Comparison of ENCODE assay signal across 8 mouse cellular contexts in the genomic region with DNA sequence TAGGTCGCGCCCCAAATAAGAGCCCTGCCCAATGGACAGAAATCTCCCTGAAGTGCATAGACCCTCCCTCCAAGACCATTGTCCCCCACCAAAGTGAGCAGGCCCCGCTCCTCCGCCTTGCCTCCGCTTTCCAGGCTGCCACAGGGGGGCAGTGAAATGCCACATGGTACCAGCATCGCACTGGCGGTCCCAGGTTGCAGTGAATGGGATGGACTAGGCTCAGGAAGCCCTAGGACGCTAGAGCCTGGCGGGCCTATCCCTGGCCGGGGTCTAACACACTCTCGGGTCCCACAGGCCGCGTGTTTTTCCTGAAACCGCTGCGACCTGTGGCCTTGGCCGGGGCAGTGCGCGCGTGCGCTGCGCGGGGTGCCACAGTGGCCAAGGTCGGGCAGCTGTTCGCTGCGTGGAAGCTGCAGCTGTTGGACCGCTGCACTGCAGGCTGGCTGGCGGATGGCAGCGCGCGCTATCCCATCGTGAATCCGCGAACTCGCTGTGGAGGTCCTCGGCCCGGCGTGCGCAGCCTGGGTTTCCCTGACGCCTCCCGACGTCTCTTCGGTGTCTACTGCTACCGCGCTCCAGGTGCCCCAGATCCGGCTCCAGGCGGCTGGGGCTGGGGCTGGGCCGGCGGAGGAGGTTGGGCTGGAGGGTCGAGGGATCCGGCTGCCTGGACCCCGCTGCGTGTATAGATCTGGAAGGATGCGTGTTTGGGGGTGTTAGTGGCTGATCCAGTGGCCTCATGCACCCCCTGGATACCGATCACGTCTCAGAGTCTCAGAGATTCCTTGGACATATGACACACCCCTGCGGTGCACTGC. TPM values are rescaled to one million over a fixed set of nuclear protein-coding genes. Genes with fewer than 3 reads are reported as not detected.
DNase-seq lines count a peak whose midpoint lies in the region; ATAC-seq and TF ChIP-seq lines count a peak whose summit lies in the region.

No protein-coding gene starts in this region.

- no peak overlapping the region for H3K27ac ChIP-seq in heart, embryonic 12.5 days (ENCODE audit: poor library complexity, severe bottlenecking)
- no peak overlapping the region for H3K27ac ChIP-seq in liver, embryonic 14.5 days
- no peak overlapping the region for H3K27ac ChIP-seq in neural tube, embryonic 13.5 days (replicated peaks)

- peaks cover 93% of the 10 kb centered on the region for H3K27me3 ChIP-seq in megakaryocyte, embryonic 14.5 days (replicated peaks)
- H3K27me3 ChIP-seq in heart, embryonic 12.5 days (replicated peaks), result peaks cover 91% of the 10 kb centered on the region
- H3K27me3 ChIP-seq in liver, embryonic 14.5 days (ENCODE audit: control insufficient read depth, insufficient read depth, low read length), result peaks cover 82% of the 10 kb centered on the region
- peaks cover 79% of the 10 kb centered on the region for H3K27me3 ChIP-seq in neural tube, embryonic 13.5 days

- ATAC-seq in megakaryocyte, adult 5-6 weeks (ENCODE audit: poor library complexity, severe bottlenecking), result no peak
- no peak for ATAC-seq in heart, embryonic 12.5 days (ENCODE audit: insufficient number of reproducible peaks, low FRiP score)
- ATAC-seq in liver, embryonic 14.5 days (ENCODE audit: insufficient read depth), result no peak
- peak; percentile 72 for ATAC-seq in neural tube, embryonic 13.5 days (ENCODE audit: low read depth)

- H3K36me3 ChIP-seq in megakaryocyte, embryonic 14.5 days (replicated peaks; ENCODE audit: low read length), result no peaks in the 10 kb centered on the region
- no peaks in the 10 kb centered on the region for H3K36me3 ChIP-seq in heart, embryonic 12.5 days
- H3K36me3 ChIP-seq in liver, embryonic 14.5 days (replicated peaks; ENCODE audit: control insufficient read depth, insufficient read depth, low read depth), result no peaks in the 10 kb centered on the region
- no peaks in the 10 kb centered on the region for H3K36me3 ChIP-seq in neural tube, embryonic 13.5 days

- H3K4me3 ChIP-seq in megakaryocyte, embryonic 14.5 days (replicated peaks), result peak overlapping the region; percentile 81
- H3K4me3 ChIP-seq in heart, embryonic 12.5 days, result peak overlapping the region; percentile 36
- no peak overlapping the region for H3K4me3 ChIP-seq in liver, embryonic 14.5 days (ENCODE audit: insufficient read depth in 1 of 2, low read depth in 2 of 2, low read length in 2 of 2)
- H3K4me3 ChIP-seq in neural tube, embryonic 13.5 days, result peak overlapping the region; percentile 41

- H3K9me3 ChIP-seq in megakaryocyte, embryonic 14.5 days, result peaks cover 5% of the 10 kb centered on the region
- H3K9me3 ChIP-seq in heart, embryonic 12.5 days (replicated peaks), result no peaks in the 10 kb centered on the region
- H3K9me3 ChIP-seq in liver, embryonic 14.5 days (ENCODE audit: control insufficient read depth, low read length), result no peaks in the 10 kb centered on the region
- H3K9me3 ChIP-seq in neural tube, embryonic 13.5 days, result no peaks in the 10 kb centered on the region

- TF ChIP-seq CTCF in liver, embryonic 14.5 days (IDR thresholded peaks at IDR 0.05; ENCODE audit: low read depth), result peak; percentile 79

- peak overlapping the region; percentile 67 for H3K4me2 ChIP-seq in heart, embryonic 12.5 days
- H3K4me2 ChIP-seq in liver, embryonic 14.5 days (ENCODE audit: low read depth), result peak overlapping the region; percentile 13; the same call in 1 of the 2 replicates
- H3K4me2 ChIP-seq in neural tube, embryonic 13.5 days, result peak overlapping the region; percentile 76

- peak overlapping the region; percentile 22; the same call in 1 of the 2 replicates for H3K9ac ChIP-seq in heart, embryonic 12.5 days
- H3K9ac ChIP-seq in liver, embryonic 14.5 days (replicated peaks), result no peak overlapping the region
- H3K9ac ChIP-seq in neural tube, embryonic 13.5 days, result peak overlapping the region; percentile 63

- DNase-seq in cerebellum, postnatal 36 days, result peak; percentile 52 to 65
- peak; percentile 61 for DNase-seq in kidney, postnatal 10 days
- no peak for DNase-seq in liver, embryonic 14.5 days (ENCODE audit: low read depth in 3 of 3, low spot score in 3 of 3)
- DNase-seq in ovary, postnatal 14 days (ENCODE audit: low spot score), result no peak

- 4% methylated on average over 56 of the region's 56 CpGs for WGBS in heart, embryonic 12.5 days
- WGBS in liver, embryonic 14.5 days (ENCODE audit: insufficient replicate concordance), result 8% methylated on average over 56 of the region's 56 CpGs
- WGBS in neural tube, embryonic 13.5 days, result 3% methylated on average over 56 of the region's 56 CpGs

- peaks cover 35% of the 10 kb centered on the region for H3K4me1 ChIP-seq in megakaryocyte, embryonic 14.5 days
- peaks cover 24% of the 10 kb centered on the region for H3K4me1 ChIP-seq in heart, embryonic 12.5 days (replicated peaks)
- H3K4me1 ChIP-seq in liver, embryonic 14.5 days (replicated peaks; ENCODE audit: control insufficient read depth in 2 of 2, insufficient read depth in 2 of 2, low read length in 1 of 2), result no peaks in the 10 kb centered on the region
- H3K4me1 ChIP-seq in neural tube, embryonic 13.5 days (replicated peaks), result peaks cover 52% of the 10 kb centered on the region

- TF ChIP-seq EP300 in liver, embryonic 14.5 days (IDR thresholded peaks at IDR 0.05; ENCODE audit: low read depth), result no peak

RNA-seq across cellular contexts. Expression of a gene that starts 4.8 kb away (rescaled TPM):
- not detected in 2 replicates for polyA plus RNA-seq in megakaryocyte, embryonic 14.5 days (2012; ENCODE audit: insufficient read depth, low replicate concordance)
- not detected in 2 replicates for total RNA-seq in megakaryocyte, adult 5-6 weeks (2015)
- total RNA-seq in megakaryocyte, adult 5-6 weeks (2017), result not detected in 2 replicates
- 0.11 and 0.24 TPM in 2 replicates for polyA plus RNA-seq in heart, embryonic 12.5 days (2016; fragmentation: Nextera tagmentation; extraction: Ambion mirVana)
- polyA plus RNA-seq in liver, embryonic 14.5 days (2012; rRNA removed), result 0.05 and 0.06 TPM in 2 replicates
- not detected in 2 replicates for polyA plus RNA-seq in liver, embryonic 14.5 days (2014; fragmentation: Nextera tagmentation; extraction: Ambion mirVana)
- 0.35 and 0.51 TPM in 2 replicates for polyA plus RNA-seq in neural tube, embryonic 13.5 days (2015; fragmentation: Nextera tagmentation; extraction: Ambion mirVana)

RNA-seq across cellular contexts. Expression of a gene that starts 15.3 kb away (rescaled TPM):
- polyA plus RNA-seq in megakaryocyte, embryonic 14.5 days (2012; ENCODE audit: insufficient read depth, low replicate concordance), result 0.34 TPM in 1 of 2 replicates, not detected in the other
- total RNA-seq in megakaryocyte, adult 5-6 weeks (2015), result not detected in 2 replicates
- not detected in 2 replicates for total RNA-seq in megakaryocyte, adult 5-6 weeks (2017)
- polyA plus RNA-seq in heart, embryonic 12.5 days (2016; fragmentation: Nextera tagmentation; extraction: Ambion mirVana), result 1.3 and 1.6 TPM in 2 replicates
- polyA plus RNA-seq in liver, embryonic 14.5 days (2012; rRNA removed), result 1.2 and 1.3 TPM in 2 replicates
- polyA plus RNA-seq in liver, embryonic 14.5 days (2014; fragmentation: Nextera tagmentation; extraction: Ambion mirVana), result 0.85 and 1.3 TPM in 2 replicates
- 1.3 and 1.7 TPM in 2 replicates for polyA plus RNA-seq in neural tube, embryonic 13.5 days (2015; fragmentation: Nextera tagmentation; extraction: Ambion mirVana)

RNA-seq across cellular contexts. Expression of a gene that starts 32.6 kb away (rescaled TPM):
- not detected in 2 replicates for polyA plus RNA-seq in megakaryocyte, embryonic 14.5 days (2012; ENCODE audit: insufficient read depth, low replicate concordance)
- total RNA-seq in megakaryocyte, adult 5-6 weeks (2015), result not detected in 2 replicates
- total RNA-seq in megakaryocyte, adult 5-6 weeks (2017), result not detected in 2 replicates
- 0.17 and 0.31 TPM in 2 replicates for polyA plus RNA-seq in heart, embryonic 12.5 days (2016; fragmentation: Nextera tagmentation; extraction: Ambion mirVana)
- 0.01 and 0.11 TPM in 2 replicates for polyA plus RNA-seq in liver, embryonic 14.5 days (2012; rRNA removed)
- polyA plus RNA-seq in liver, embryonic 14.5 days (2014; fragmentation: Nextera tagmentation; extraction: Ambion mirVana), result not detected in 2 replicates
- polyA plus RNA-seq in neural tube, embryonic 13.5 days (2015; fragmentation: Nextera tagmentation; extraction: Ambion mirVana), result 131 and 136 TPM in 2 replicates

RNA-seq across cellular contexts. Expression of a gene that starts 43.1 kb away (rescaled TPM):
- 14.3 TPM in 1 of 2 replicates, not detected in the other for polyA plus RNA-seq in megakaryocyte, embryonic 14.5 days (2012; ENCODE audit: insufficient read depth, low replicate concordance)
- total RNA-seq in megakaryocyte, adult 5-6 weeks (2015), result 19.5 and 25.6 TPM in 2 replicates
- 4.7 and 7.1 TPM in 2 replicates for total RNA-seq in megakaryocyte, adult 5-6 weeks (2017)
- polyA plus RNA-seq in heart, embryonic 12.5 days (2016; fragmentation: Nextera tagmentation; extraction: Ambion mirVana), result 28.5 and 29.1 TPM in 2 replicates
- polyA plus RNA-seq in liver, embryonic 14.5 days (2012; rRNA removed), result 9.3 and 11.1 TPM in 2 replicates
- 11.8 and 12.0 TPM in 2 replicates for polyA plus RNA-seq in liver, embryonic 14.5 days (2014; fragmentation: Nextera tagmentation; extraction: Ambion mirVana)
- 34.8 and 40.6 TPM in 2 replicates for polyA plus RNA-seq in neural tube, embryonic 13.5 days (2015; fragmentation: Nextera tagmentation; extraction: Ambion mirVana)

RNA-seq across cellular contexts. Expression of a gene that starts 45.4 kb away (rescaled TPM):
- 38.9 and 42.3 TPM in 2 replicates for polyA plus RNA-seq in megakaryocyte, embryonic 14.5 days (2012; ENCODE audit: insufficient read depth, low replicate concordance)
- 11.6 and 15.0 TPM in 2 replicates for total RNA-seq in megakaryocyte, adult 5-6 weeks (2015)
- 17.3 and 24.1 TPM in 2 replicates for total RNA-seq in megakaryocyte, adult 5-6 weeks (2017)
- 32.7 and 34.0 TPM in 2 replicates for polyA plus RNA-seq in heart, embryonic 12.5 days (2016; fragmentation: Nextera tagmentation; extraction: Ambion mirVana)
- polyA plus RNA-seq in liver, embryonic 14.5 days (2012; rRNA removed), result 4.7 and 6.2 TPM in 2 replicates
- 8.8 and 10.3 TPM in 2 replicates for polyA plus RNA-seq in liver, embryonic 14.5 days (2014; fragmentation: Nextera tagmentation; extraction: Ambion mirVana)
- 57.7 and 59.2 TPM in 2 replicates for polyA plus RNA-seq in neural tube, embryonic 13.5 days (2015; fragmentation: Nextera tagmentation; extraction: Ambion mirVana)

Comparison
In these comparisons a context has a peak if more than half of its experiments do, and no peak if none do; other contexts are left out.
1. H3K4me3 ChIP-seq: peak in megakaryocyte, embryonic 14.5 days (single experiment), heart, embryonic 12.5 days (single experiment) and neural tube, embryonic 13.5 days (single experiment); none in liver, embryonic 14.5 days (0 of 2).
2. DNase-seq: peak in cerebellum, postnatal 36 days (2 of 2) and kidney, postnatal 10 days (single experiment); none in liver, embryonic 14.5 days (0 of 3) and ovary, postnatal 14 days (single experiment).
3. H3K4me2 ChIP-seq: peak in every context shown above with its lines; median percentile 76 in neural tube, embryonic 13.5 days; 67 in heart, embryonic 12.5 days; 13 in liver, embryonic 14.5 days.
4. RNA of a gene that starts 32.6 kb away (polyA plus RNA-seq): 131 to 136 TPM in neural tube, embryonic 13.5 days; 0.17 to 0.31 TPM in heart, embryonic 12.5 days, 0.01 to 0.11 TPM in liver, embryonic 14.5 days and not detected in megakaryocyte, embryonic 14.5 days; every median in the first group is over 100 times any median in the second.